ENCODE assay signal across 14 mouse cellular contexts in genomic region chr11:115971016-115971415, GRCm38 (mm10). TPM values are rescaled to one million over a fixed set of nuclear protein-coding genes. Genes with fewer than 3 reads are reported as not detected.
A peak's percentile ranks its signal among the peaks of the same experiment; 100 is the strongest.
DNase-seq lines count a peak whose midpoint lies in the region; ATAC-seq and TF ChIP-seq lines count a peak whose summit lies in the region.
"Had no signal": no experiment of that assay in that cellular context is flagged by ENCODE, and none has a peak within 500 bp of the region (broad histone marks: within the 10 kb centered on the region; RNA-seq: fewer than 3 reads in every experiment).

No protein-coding gene starts in this region.

- H3K27ac ChIP-seq in ES-Bruce4 (ENCODE audit: insufficient read depth, low read length): peak overlapping the region; percentile 92
- H3K27ac ChIP-seq in kidney, embryonic 14.5 days (ENCODE audit: low read depth, low read length): no peak overlapping the region
- H3K27ac ChIP-seq in stomach, embryonic 15.5 days: peak overlapping the region; percentile 81; the same call in 1 of the 2 replicates
- H3K27ac ChIP-seq in forebrain, embryonic 15.5 days (replicated peaks): no peak overlapping the region
- H3K27ac ChIP-seq: heart, embryonic 13.5 days; hindbrain, embryonic 10.5 days; limb, embryonic 15.5 days had no signal

- H3K36me3 ChIP-seq in ES-Bruce4 (ENCODE audit: control insufficient read depth, insufficient read depth, low read length, poor library complexity, severe bottlenecking): no peaks in the 10 kb centered on the region
- peaks cover 11% of the 10 kb centered on the region for H3K36me3 ChIP-seq in kidney, embryonic 14.5 days (ENCODE audit: control insufficient read depth, insufficient read depth, low read length)
- peaks cover 6% of the 10 kb centered on the region; the same call in 1 of the 2 replicates for H3K36me3 ChIP-seq in stomach, embryonic 15.5 days
- peaks cover 14% of the 10 kb centered on the region for H3K36me3 ChIP-seq in forebrain, embryonic 15.5 days

- TF ChIP-seq POLR2A in ES-Bruce4 (IDR thresholded peaks at IDR 0.05; ENCODE audit: insufficient read depth, low read length): no peak

- TF ChIP-seq EP300 in ES-Bruce4 (IDR thresholded peaks at IDR 0.05; ENCODE audit: insufficient read depth, low read depth, low read length): no peak

- ATAC-seq in kidney, embryonic 14.5 days (ENCODE audit: low FRiP score, low TSS enrichment): peak; percentile 14; the same call in 1 of the 2 replicates
- ATAC-seq in stomach, embryonic 15.5 days (ENCODE audit: insufficient read depth, low FRiP score, low read depth): peak; percentile 8; the same call in 1 of the 2 replicates
- ATAC-seq in forebrain, embryonic 15.5 days (replicated peaks): no peak
- ATAC-seq: forebrain, postnatal 0 days had no signal

- H3K9ac ChIP-seq in ES-Bruce4 (ENCODE audit: low read depth, poor library complexity, severe bottlenecking): peak overlapping the region; percentile 65
- no peak overlapping the region for H3K9ac ChIP-seq in kidney, embryonic 14.5 days (ENCODE audit: low read depth, low read length)
- H3K9ac ChIP-seq in stomach, embryonic 15.5 days: no peak overlapping the region
- no peak overlapping the region for H3K9ac ChIP-seq in forebrain, embryonic 15.5 days (replicated peaks)
- H3K9ac ChIP-seq: forebrain, postnatal 0 days; heart, embryonic 13.5 days; limb, embryonic 15.5 days; lung, embryonic 14.5 days had no signal

- 65% methylated on average over 6 of the region's 6 CpGs for WGBS in kidney, embryonic 14.5 days
- WGBS in stomach, embryonic 15.5 days: 64% methylated on average over 6 of the region's 6 CpGs
- 67% methylated on average over 6 of the region's 6 CpGs for WGBS in forebrain, embryonic 15.5 days

- H3K4me1 ChIP-seq in ES-Bruce4 (ENCODE audit: control insufficient read depth, insufficient read depth, low read length): peaks cover 5% of the 10 kb centered on the region
- H3K4me1 ChIP-seq in kidney, embryonic 14.5 days (ENCODE audit: control insufficient read depth, insufficient read depth, low read length): peaks cover 20% of the 10 kb centered on the region
- H3K4me1 ChIP-seq in stomach, embryonic 15.5 days: peaks cover 21% of the 10 kb centered on the region
- peaks cover 12% of the 10 kb centered on the region for H3K4me1 ChIP-seq in forebrain, embryonic 15.5 days

- H3K27me3 ChIP-seq in ES-Bruce4 (ENCODE audit: control insufficient read depth, insufficient read depth, low read length, poor library complexity, severe bottlenecking): no peaks in the 10 kb centered on the region
- H3K27me3 ChIP-seq in kidney, embryonic 14.5 days (ENCODE audit: control insufficient read depth, insufficient read depth, low read length): peaks cover 23% of the 10 kb centered on the region
- H3K27me3 ChIP-seq in stomach, embryonic 15.5 days (replicated peaks): peaks cover 20% of the 10 kb centered on the region
- peaks cover 23% of the 10 kb centered on the region for H3K27me3 ChIP-seq in forebrain, embryonic 15.5 days

- H3K4me2 ChIP-seq in kidney, embryonic 14.5 days (replicated peaks; ENCODE audit: low read depth, low read length): no peak overlapping the region
- no peak overlapping the region for H3K4me2 ChIP-seq in stomach, embryonic 15.5 days
- H3K4me2 ChIP-seq in forebrain, embryonic 15.5 days (replicated peaks): no peak overlapping the region
- H3K4me2 ChIP-seq: heart, embryonic 13.5 days; limb, embryonic 15.5 days; lung, embryonic 14.5 days had no signal

- no peak overlapping the region for H3K4me3 ChIP-seq in ES-Bruce4 (ENCODE audit: low read depth, low read length)
- no peak overlapping the region for H3K4me3 ChIP-seq in kidney, embryonic 14.5 days (ENCODE audit: low read length)
- H3K4me3 ChIP-seq in stomach, embryonic 15.5 days (replicated peaks): no peak overlapping the region
- no peak overlapping the region for H3K4me3 ChIP-seq in forebrain, embryonic 15.5 days
- H3K4me3 ChIP-seq: heart, embryonic 13.5 days; hindbrain, embryonic 10.5 days; limb, embryonic 15.5 days had no signal

- peak; percentile 57 for DNase-seq in WW6 (ENCODE audit: low read depth, low spot score)
- DNase-seq in adrenal gland, postnatal 10 days: no peak
- DNase-seq in urinary bladder, adult 2 months (ENCODE audit: low spot score): no peak
- DNase-seq: forebrain, postnatal 0 days; thymus, adult 2 months had no signal

- TF ChIP-seq CTCF in ES-Bruce4 (IDR thresholded peaks at IDR 0.05; ENCODE audit: low read depth, low read length): no peak

- H3K9me3 ChIP-seq in ES-Bruce4 (replicated peaks; ENCODE audit: control insufficient read depth, insufficient read depth, low read length, poor library complexity, severe bottlenecking): no peaks in the 10 kb centered on the region
- no peaks in the 10 kb centered on the region for H3K9me3 ChIP-seq in kidney, embryonic 14.5 days (ENCODE audit: control insufficient read depth, low read length)
- H3K9me3 ChIP-seq in stomach, embryonic 15.5 days: no peaks in the 10 kb centered on the region
- no peaks in the 10 kb centered on the region for H3K9me3 ChIP-seq in forebrain, embryonic 15.5 days
- H3K9me3 ChIP-seq: heart, embryonic 13.5 days; hindbrain, embryonic 10.5 days; limb, embryonic 15.5 days had no signal

RNA-seq across cellular contexts. Expression of gene Itgb4, which starts 3.5 kb away (rescaled TPM):
- 9.3 and 11.8 TPM in 2 replicates for polyA plus RNA-seq in ES-Bruce4 (2011; ENCODE audit: insufficient read depth, insufficient read length, low read depth, missing spikeins)
- polyA plus RNA-seq in kidney, embryonic 14.5 days (2014; fragmentation: Nextera tagmentation; extraction: Ambion mirVana): 1.1 and 2.1 TPM in 2 replicates
- polyA plus RNA-seq in stomach, embryonic 15.5 days (2015; fragmentation: Nextera tagmentation; extraction: Ambion mirVana): 13.4 and 13.5 TPM in 2 replicates
- 1 to 10 TPM; 3.1 to 4.7 TPM for total RNA-seq in adrenal gland, postnatal 10 days (2021)
- polyA plus RNA-seq in forebrain, embryonic 15.5 days (2015; fragmentation: Nextera tagmentation; extraction: Ambion mirVana): 0.52 and 0.69 TPM in 2 replicates
- polyA plus RNA-seq in urinary bladder, adult 2 months (2012; rRNA removed): 24.7 and 35.7 TPM in 2 replicates
- total RNA-seq: monocyte, adult 5-6 weeks had no signal

RNA-seq across cellular contexts. Expression of gene Recql5, which starts 37.7 kb away (rescaled TPM):
- polyA plus RNA-seq in ES-Bruce4 (2011; ENCODE audit: insufficient read depth, insufficient read length, low read depth, missing spikeins): 20.0 and 22.6 TPM in 2 replicates
- 13.0 and 19.1 TPM in 2 replicates for polyA plus RNA-seq in kidney, embryonic 14.5 days (2014; fragmentation: Nextera tagmentation; extraction: Ambion mirVana)
- polyA plus RNA-seq in stomach, embryonic 15.5 days (2015; fragmentation: Nextera tagmentation; extraction: Ambion mirVana): 16.3 and 21.9 TPM in 2 replicates
- total RNA-seq in adrenal gland, postnatal 10 days (2021): 10 to 100 TPM; 17.8 to 24.5 TPM
- polyA plus RNA-seq in forebrain, embryonic 15.5 days (2015; fragmentation: Nextera tagmentation; extraction: Ambion mirVana): 24.6 and 29.2 TPM in 2 replicates
- polyA plus RNA-seq in urinary bladder, adult 2 months (2012; rRNA removed): 26.4 and 29.5 TPM in 2 replicates

RNA-seq across cellular contexts. Expression of gene Sap30bp, which starts 37.9 kb away (rescaled TPM):
- 51.1 and 55.9 TPM in 2 replicates for polyA plus RNA-seq in ES-Bruce4 (2011; ENCODE audit: insufficient read depth, insufficient read length, low read depth, missing spikeins)
- polyA plus RNA-seq in kidney, embryonic 14.5 days (2014; fragmentation: Nextera tagmentation; extraction: Ambion mirVana): 41.4 and 48.1 TPM in 2 replicates
- 34.6 and 36.4 TPM in 2 replicates for polyA plus RNA-seq in stomach, embryonic 15.5 days (2015; fragmentation: Nextera tagmentation; extraction: Ambion mirVana)
- 10 to 100 TPM; 38.0 to 38.1 TPM for total RNA-seq in adrenal gland, postnatal 10 days (2021)
- polyA plus RNA-seq in forebrain, embryonic 15.5 days (2015; fragmentation: Nextera tagmentation; extraction: Ambion mirVana): 53.3 and 53.6 TPM in 2 replicates
- polyA plus RNA-seq in urinary bladder, adult 2 months (2012; rRNA removed): 31.6 and 33.7 TPM in 2 replicates

RNA-seq across cellular contexts. Expression of gene Galk1, which starts 41.5 kb away (rescaled TPM):
- 96.4 and 107 TPM in 2 replicates for polyA plus RNA-seq in ES-Bruce4 (2011; ENCODE audit: insufficient read depth, insufficient read length, low read depth, missing spikeins)
- 155 and 166 TPM in 2 replicates for polyA plus RNA-seq in kidney, embryonic 14.5 days (2014; fragmentation: Nextera tagmentation; extraction: Ambion mirVana)
- polyA plus RNA-seq in stomach, embryonic 15.5 days (2015; fragmentation: Nextera tagmentation; extraction: Ambion mirVana): 186 and 208 TPM in 2 replicates
- 10 to 100 TPM; 67.0 to 90.6 TPM for total RNA-seq in adrenal gland, postnatal 10 days (2021)
- polyA plus RNA-seq in forebrain, embryonic 15.5 days (2015; fragmentation: Nextera tagmentation; extraction: Ambion mirVana): 58.9 and 64.2 TPM in 2 replicates
- 45.4 and 51.7 TPM in 2 replicates for polyA plus RNA-seq in urinary bladder, adult 2 months (2012; rRNA removed)

RNA-seq across cellular contexts. Expression of gene H3f3b, which starts 56.7 kb away (rescaled TPM):
- polyA plus RNA-seq in ES-Bruce4 (2011; ENCODE audit: insufficient read depth, insufficient read length, low read depth, missing spikeins): 437 and 457 TPM in 2 replicates
- 1,830 and 1,881 TPM in 2 replicates for polyA plus RNA-seq in kidney, embryonic 14.5 days (2014; fragmentation: Nextera tagmentation; extraction: Ambion mirVana)
- 1,577 and 1,755 TPM in 2 replicates for polyA plus RNA-seq in stomach, embryonic 15.5 days (2015; fragmentation: Nextera tagmentation; extraction: Ambion mirVana)
- 100 to 1,000 TPM; 401 to 426 TPM for total RNA-seq in adrenal gland, postnatal 10 days (2021)
- polyA plus RNA-seq in forebrain, embryonic 15.5 days (2015; fragmentation: Nextera tagmentation; extraction: Ambion mirVana): 2,534 and 2,591 TPM in 2 replicates
- polyA plus RNA-seq in urinary bladder, adult 2 months (2012; rRNA removed): 374 and 394 TPM in 2 replicates

Comparison
In these comparisons a context has a peak if more than half of its experiments do, and no peak if none do; other contexts are left out.
1. H3K27ac ChIP-seq: peak in ES-Bruce4 (single experiment) and stomach, embryonic 15.5 days (single experiment); none in kidney, embryonic 14.5 days (single experiment) and forebrain, embryonic 15.5 days (single experiment).